Mouse (Mus musculus) T-helper 2 cell (primary cell): ENCODE data around the gene Pdzd2.

Experiments used
- in situ Hi-C: fragments of 300-600 bp; cut with MboI, MseI; formaldehyde crosslinking; loops from one replicate; pipeline ENCODE4 v1.15.1; 2025; ENCODE audit warnings: high pct_unique_total_duplicates

The Pdzd2 gene

DNA sequence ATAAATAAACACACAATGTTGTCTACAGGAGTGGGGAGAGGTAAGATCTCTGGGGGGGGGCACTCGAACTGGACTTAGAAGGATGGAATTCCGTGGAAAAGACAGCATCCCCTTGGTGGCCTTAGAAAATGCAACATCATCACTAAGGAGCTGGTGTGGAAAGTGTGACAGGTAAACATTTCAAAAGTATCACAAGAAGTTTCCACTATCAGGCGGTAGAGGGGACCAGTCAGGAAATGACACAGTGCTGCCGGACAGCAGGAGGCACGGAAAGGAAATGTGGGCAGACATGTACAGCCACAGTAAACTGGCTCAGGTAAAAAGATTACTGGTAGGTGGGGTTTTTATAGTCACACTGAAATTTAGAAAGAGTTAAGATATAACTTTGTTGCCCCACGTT lies 160.5 kb downstream of the Pdzd2 start:
- in situ Hi-C loops = loop anchor here (5.0 kb wide), 1 partner anchor 207 kb away; no protein-coding TSS in a partner anchor

DNA sequence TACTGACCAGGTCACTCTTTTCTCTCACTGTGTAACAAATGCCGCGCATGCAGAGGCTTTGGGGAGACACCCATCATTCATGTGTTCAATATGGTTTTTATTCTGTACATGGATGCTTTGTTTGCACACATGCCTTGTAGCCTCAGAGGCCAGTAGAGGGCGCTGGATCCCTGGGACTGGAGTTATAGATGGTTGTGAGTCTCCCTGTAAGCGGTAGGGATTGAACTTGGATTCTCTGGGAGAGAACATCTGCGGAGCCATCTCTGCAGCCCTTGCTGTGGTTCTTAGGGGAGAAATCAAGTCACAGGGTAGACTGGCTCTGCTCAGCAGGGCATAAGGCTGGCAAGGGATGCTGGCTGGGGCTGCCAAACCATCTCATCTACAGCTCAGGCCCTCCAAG lies 161.4 kb downstream of the Pdzd2 start:
- in situ Hi-C loops = loop anchor here (5.0 kb wide), 1 partner anchor 206 kb away; no protein-coding TSS in a partner anchor

DNA sequence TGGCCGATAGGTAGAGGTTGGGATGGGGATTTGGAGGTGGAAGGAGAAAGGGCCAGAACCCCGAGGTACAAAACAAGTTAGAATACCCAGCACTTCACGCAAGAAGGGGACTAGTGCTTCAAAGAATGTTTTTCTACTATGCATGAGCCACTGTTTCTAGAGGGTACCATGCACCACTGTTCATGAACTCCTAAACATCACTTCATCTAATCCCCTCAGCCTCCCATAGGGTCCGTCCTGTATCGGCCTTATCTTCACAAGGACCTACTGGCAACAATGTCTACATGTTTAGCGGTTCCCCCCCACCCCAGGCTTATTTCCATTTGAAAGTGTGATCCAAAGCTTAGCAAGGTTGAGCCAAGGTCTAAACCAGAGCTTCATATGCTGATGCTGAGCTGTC lies 162.0 kb downstream of the Pdzd2 start:
- in situ Hi-C loops = loop anchor here (5.0 kb wide), 1 partner anchor 205 kb away; no protein-coding TSS in a partner anchor

DNA sequence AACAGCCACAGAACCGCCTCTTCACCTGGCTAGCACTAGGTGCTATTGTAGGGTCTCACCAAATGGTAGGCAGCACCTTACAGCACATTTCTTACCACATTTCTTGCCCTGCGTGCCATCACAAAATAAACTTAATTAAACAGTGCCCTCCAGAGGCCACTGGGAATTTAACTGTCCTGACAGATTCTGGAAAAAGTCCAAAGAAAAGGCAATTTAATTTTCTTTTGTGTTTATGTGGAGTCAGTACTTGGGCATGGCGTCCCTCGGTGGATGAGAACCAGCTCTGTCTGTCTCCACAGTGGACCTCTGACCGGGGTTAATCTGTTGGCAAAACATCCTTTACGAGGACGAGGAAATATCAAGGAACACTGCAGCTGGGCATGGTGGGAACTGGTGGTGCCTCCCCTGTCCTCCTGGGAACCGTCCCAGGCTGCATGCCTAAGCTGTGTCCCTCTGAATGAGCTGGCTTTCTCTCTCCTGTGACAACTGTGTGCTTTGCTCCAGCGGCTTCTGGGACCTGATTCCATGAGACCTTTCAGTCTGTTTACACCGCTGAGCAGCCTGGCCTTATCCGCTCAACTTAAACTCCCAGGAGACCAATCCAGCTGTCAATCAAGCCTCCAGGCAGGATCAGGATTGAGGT lies 162.5 kb downstream of the Pdzd2 start:
- in situ Hi-C loops = loop anchor here (5.0 kb wide), 1 partner anchor 205 kb away; no protein-coding TSS in a partner anchor

DNA sequence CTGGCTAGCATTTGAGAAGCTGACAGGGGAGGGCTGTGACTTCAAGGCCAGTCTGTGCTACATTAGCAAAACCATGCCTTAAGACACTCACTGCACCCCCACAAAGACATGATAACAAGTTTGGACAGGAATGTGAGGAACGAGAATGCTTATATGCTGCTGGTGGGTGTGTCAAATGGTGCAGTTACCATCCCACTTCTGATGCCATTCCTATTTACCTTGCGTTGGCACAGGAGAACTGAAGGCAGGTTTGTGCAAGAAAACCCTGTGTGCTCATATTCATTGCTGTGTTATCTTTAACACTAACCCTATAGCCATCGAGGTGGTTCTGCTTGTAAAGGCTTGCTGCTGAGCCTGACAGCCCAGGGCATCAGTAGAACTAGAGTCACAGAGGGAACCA lies 166.1 kb downstream of the Pdzd2 start:
- in situ Hi-C loops = no loop called here

DNA sequence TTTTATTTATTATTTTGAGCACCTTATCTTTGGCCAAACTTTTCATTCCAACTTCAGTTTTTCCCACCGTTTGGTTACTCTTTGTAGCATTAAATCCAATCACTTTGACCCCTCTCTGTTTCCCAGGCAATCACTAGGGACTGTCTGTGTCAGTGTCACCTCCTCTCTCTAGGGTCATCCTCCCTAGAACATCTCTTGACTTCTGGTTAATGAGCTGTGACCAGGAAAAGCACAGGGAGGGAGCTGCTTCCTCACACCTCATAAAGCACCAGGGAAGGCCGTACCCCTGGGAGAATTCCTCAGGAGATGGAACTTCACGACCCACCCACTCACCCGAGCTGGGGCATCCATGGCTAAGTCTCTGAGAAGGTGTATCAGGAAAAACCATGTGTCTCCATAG lies 168.6 kb downstream of the Pdzd2 start:
- in situ Hi-C loops = no loop called here

DNA sequence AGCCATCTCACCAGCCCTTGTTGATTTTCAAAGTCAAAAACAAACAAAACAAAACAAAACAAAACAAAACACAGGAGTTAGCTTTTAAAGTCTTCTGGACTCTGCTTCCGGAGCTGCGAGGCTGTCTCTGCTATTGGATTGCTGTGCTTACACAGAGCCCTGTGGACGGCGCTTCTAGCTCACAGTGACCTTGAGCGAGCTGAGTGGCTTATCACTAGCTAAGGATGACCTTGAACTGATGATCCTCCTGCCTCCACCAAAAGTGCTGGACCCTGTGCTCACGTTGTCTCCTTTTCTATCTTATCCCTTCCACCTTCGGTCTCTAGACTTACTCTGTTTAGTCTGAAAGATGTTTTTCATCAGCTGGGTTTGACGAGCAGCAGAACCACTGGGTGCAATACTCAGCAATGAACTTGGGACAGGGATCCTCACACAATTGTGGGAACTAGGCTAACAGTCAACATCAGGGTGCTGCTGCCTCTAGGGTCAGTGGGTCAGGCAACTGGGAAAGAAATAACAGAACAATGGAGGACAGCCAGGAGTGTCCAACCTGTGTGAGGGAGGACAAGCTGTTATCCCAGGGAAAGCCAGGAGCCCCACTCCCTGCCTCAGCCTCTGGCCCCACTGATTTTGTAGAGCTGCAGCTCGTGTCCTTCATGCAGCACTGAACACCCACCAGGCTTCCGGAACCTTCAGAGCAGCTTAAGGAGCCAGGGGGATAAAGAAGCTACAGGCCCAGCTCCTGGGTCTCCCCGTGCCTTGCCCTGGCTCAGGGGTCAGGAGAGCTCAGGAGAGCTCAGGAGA lies 172.9 kb downstream of the Pdzd2 start:
- in situ Hi-C loops = no loop called here

DNA sequence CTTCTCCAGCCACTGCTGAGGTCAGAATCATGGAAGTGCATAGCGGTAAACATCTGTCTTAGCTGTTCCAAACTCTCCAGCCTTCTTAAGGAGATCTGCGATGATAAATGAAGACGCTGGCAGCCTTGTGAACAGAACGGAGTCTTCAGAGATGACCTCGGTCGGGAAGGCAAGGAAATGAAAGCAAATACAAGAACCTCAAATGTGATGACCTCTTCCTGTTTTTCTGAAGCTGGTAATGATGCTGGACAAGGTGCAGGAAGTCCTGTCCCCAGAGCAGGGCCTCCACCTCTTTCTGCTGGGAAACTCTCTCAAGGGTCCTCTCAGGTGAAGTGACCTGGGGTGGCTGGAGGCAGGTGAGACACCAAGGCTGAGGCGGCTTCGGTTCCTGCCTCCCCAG lies 174.4 kb downstream of the Pdzd2 start:
- in situ Hi-C loops = no loop called here

DNA sequence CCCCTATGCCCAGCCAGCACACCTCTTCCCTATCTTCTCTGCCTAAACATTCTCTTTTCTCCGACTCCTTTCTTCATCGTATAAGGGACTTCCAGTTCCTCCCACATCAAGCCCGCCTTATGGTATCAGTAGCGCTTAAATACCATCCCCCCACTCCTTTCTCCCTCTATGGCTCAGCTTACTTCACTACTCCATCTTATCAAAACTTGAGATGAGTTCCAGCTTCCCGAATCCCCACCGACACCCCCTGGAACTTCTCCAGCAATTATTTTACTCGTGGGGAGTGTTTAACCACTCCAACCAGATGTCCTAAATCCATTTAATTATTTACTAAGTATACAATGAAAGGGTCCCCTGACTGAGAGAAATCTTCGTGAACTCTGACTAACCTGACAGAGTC lies 179.2 kb downstream of the Pdzd2 start:
- in situ Hi-C loops = no loop called here

DNA sequence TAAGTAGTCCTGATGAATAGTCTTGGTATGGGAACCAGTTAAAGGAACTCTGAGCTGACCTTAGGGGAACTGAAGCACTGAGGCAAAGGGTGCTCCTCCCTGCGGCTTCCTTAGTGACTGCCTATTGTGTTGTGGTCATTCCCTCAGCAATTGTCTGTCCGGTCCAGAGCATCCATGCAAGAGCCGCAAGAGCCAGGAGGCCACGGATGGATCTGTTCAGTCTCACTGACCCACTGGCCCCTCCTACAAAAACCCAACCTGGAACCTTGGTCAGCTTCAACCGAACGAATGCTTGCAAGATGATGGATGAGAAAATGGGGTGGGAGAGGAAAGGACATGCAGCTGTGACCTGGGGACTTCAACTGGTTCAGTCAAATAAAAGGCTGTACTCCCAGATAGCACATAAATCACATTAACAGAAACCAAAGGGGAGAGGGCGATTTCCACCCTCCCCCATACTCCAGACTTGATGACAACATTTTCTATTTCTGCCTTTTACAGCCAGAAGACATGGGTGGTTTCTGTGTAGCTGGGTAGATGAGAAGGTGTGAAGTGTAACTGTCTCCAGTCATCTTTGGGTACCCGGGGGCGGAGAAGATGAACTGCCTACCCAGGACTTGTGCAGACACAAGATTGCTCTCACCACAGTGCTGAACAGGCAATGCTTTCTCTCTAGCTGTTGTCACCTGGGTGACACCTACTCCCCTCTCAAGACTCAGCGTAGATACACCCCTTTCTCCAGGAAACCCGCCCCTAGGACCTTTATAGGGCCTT lies 181.9 kb downstream of the Pdzd2 start:
- in situ Hi-C loops = no loop called here

DNA sequence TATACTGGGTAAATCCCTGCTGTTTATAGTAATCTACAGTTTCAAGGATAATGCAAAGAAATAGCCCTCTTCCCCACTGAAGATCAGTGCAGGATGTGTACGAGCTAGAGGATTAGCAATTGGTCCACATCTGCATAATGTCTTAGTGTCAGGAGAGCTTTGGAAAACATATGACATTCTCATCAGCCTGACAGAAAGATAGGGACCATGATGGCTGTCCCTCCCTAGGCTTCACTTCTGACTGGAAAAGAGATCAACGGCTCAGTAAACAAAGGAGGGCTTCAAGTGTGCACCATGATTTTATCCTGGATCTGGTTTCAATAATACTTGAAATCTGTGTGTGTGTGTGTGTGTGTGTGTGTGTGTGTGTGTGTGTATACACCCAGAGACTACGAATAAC lies 186.5 kb downstream of the Pdzd2 start:
- in situ Hi-C loops = no loop called here

DNA sequence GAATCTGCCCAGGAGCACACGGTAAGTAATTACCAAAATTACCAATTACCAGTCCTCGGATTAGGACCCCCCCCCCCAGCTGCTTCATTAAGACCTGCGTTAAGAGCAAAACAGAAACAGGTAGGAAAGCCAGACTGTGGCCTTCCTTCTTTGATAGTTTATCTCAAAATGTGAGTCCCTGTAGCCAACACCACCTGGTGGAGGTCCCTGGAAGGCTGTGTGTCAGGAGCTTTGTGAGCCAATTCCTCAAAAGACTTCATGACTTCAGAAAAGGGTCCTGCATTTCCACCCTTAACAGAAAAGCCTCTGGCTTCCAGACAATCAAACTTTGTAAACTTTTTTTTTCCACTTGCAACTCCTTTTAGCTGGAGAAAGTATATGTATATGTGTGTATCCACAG lies 188.8 kb downstream of the Pdzd2 start:
- in situ Hi-C loops = no loop called here

DNA sequence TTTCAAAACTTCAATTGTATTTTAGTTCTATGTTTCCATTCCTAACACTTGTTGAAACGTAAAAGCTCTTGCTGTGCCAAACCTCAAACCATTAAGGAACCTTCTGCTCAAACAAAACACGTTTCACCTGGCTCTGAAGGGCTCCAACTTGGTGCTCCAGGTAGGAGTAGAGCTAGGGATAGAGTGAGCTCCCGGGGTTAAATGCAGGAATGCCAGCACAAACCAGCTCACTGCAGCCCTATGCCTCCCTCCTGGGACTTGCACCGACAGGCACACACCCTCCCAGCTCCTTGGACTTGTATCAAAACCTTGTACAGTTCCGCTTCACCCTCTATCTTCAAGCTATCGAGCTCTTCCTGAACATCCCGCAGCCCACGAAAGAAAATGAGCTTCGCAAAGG lies 189.3 kb downstream of the Pdzd2 start:
- in situ Hi-C loops = no loop called here

DNA sequence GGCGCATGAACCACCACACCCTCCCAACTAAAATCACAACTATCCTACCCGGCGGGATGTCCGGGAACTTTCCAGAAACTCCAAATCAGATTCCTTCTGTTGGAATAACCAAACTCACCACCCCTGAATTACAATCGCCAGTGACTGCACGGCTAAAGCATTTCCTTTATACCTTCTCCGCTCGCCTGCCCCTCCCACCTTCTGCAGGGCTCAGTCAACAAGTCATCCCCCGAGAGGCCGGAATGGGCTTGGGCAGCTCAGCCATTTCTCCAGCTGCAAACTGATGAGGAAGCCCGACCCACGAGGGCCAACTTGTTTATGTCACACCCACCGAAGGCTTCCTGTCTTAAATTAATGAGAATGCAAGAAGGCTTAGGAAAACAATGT lies 189.8 kb downstream of the Pdzd2 start:
- in situ Hi-C loops = no loop called here

DNA sequence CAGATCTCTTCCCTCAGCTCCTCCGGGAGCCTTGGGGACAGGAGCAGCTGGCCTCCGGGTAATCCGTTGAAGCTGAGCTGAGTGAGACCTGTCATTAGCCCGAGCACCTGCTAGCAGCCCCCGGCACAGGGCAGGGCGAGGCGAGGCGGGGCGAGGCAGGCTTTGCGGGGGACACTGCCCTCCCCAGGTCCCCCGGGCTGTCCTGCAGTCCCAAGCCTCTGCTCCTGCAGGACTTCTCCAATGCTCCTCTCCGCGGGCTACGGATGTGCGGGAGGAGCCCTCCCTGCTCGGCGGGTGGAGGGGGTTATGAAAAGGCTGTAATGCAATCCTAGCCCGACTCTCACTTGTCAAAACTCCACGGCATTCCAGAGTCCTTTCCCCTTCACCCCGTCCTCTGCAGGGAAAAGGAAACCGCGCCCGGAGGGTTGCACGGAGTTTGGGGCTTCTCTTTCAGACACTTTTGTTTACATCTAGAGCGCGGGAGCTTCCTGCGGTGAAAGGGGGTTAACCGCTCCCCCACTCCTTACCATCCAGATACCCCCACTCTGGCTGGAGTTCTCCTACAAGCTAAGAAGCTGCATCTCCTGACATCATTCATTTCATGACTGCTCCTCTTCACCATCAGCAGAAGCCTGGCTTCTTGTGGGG lies 190.3 kb downstream of the Pdzd2 start:
- in situ Hi-C loops = no loop called here

DNA sequence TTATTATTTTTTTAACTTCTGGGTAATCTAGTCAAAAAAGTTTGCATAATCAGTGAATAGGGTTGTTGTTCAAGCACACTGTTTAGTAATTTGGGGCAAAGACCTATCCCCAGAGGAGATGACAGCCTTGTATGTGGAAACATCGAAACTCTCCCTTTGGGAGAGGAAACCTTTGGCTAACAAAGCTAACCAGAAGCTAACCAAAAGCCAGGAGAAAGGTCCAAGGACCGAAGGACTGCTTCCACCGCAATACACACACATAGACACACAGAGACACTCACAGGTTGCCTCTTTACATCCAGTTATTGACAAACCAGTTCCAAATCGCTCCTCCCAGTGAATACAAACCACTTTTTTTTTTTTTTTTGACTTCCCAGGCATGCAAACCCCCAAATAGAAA lies 191.0 kb downstream of the Pdzd2 start:
- in situ Hi-C loops = no loop called here

DNA sequence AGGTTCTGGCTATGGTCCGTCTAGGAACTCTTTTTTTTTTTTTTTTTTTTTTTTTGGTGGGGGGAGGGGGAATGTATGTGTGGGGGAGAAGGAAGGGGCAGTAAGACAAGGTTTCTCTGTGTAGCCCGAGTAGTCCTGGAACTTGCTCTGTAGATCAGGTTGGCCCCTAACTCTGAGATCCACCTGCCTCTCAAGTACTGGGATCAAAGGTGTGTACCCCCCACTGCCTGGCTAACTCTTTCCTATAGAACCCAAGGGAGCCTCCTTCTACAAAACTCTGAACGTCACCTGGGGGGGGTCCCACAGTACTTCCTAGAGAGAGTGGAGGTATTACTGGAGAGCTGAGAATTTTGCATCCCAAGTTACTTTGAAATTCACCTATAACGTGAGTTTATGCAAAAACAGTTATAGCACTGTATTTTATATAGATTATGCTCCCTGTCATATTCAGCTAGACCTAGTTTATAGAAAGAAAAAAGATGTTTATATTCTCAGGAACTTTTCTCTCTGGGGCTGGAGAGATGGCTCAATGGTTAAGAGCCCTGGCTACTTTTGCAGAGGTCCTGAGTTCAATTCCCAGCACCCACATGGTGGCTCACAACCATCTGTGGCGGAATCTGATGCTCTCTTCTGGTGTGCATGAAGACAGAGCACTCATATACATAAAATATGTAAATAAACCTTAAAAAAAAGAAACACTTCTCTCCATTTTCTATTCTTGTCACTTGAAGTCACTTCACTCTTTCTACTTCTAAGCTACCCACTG lies 191.9 kb downstream of the Pdzd2 start:
- in situ Hi-C loops = no loop called here

DNA sequence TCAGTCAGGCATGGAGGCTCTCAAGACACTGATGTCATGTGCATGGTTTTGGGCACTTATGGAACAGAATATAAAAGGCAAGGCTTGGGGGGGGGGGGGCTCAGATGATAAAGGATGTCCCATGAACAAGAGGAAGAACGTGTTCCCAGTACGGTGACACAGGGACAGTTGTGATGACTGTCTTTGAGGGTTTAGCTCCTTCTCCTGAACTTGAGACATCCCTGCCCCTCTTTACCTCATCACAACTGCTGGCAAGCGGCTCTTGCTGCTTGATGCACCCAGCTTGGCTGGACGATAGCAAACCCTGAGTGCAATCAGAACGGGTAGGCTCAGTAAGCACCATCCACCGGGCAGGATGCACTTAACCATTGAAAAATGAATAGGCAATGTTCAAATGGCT lies 192.9 kb downstream of the Pdzd2 start:
- in situ Hi-C loops = no loop called here

DNA sequence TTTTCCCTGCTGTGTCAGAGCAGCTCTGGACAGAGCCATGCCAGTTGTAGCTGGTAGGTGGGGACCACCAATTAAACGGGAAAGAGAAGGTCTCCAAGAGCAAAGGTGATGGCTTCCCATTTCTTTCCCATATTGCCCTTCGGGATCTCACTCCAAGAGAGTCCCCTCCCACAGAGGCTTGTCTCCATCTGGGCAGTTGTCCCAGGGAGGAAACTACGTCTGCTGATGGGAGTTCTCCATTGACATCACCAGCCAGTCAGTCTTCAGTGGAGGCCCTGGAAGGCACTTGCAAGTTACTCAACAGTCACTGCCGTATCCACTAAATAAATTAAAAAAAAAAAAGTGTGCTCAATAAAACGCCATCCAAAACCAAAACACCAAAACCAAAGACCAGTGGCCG lies 194.1 kb downstream of the Pdzd2 start:
- in situ Hi-C loops = no loop called here

DNA sequence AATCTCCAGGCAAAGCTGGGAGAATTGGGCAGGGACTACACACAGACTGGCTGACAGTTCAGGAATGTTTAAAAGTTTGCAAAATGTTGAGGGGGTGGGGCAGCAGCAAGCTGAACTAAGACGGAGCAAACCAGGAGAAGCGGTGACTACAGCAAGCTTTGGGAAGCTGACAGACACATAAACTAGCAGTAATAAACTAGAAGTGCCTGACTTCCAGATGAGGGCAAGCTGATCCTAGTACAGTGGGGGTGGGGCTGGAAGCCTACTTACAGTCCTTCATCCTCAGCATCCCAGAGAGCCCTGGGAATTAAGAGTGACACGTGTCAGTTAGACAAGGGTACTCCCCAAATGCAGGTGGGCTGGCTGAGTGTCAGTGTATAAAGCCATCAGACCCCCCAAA lies 194.5 kb downstream of the Pdzd2 start:
- in situ Hi-C loops = no loop called here

DNA sequence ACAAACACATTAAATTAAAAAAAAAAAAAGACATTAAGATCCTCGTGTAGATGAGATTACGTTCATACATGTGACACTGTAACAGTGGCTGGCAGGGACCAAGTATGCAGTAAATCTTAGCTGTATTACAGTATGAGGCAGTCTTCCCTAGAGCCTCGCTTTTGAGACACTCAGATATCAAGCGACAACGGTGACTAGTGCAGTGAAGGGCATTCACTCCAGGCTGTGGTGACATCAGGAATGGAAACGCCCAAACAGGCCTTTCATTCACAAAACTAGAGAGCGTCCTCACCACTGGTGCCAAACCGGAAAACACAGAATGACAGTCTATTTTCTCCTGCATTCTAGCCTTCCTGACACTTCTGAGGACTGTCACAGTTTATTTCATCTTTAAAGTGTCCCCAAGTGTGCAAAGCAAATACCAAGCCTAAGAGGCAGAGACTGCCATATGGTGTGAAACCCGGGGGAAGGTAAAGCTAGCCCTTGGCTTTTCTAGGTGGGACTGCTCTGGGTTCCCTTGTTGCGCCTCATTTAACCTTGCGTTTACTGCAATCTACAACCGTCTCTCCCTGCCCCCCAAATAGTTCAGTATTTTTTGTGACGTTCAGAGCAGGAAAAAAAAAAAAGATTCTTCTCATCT lies 195.9 kb downstream of the Pdzd2 start:
- in situ Hi-C loops = no loop called here
